Mouse (Mus musculus): ENCODE data around the gene Bmp8b. TPM values are rescaled to one million over a fixed set of nuclear protein-coding genes. Genes with fewer than 3 reads are reported as not detected.
"Not testable (repeated sequence)": the region's sequence is repeated elsewhere in the genome, so short reads cannot be mapped to it uniquely, and the experiment has no call there.

Bmp8b gene
- under 1 TPM; 0.26 to 0.54 TPM for total RNA-seq (2021)

DNA sequence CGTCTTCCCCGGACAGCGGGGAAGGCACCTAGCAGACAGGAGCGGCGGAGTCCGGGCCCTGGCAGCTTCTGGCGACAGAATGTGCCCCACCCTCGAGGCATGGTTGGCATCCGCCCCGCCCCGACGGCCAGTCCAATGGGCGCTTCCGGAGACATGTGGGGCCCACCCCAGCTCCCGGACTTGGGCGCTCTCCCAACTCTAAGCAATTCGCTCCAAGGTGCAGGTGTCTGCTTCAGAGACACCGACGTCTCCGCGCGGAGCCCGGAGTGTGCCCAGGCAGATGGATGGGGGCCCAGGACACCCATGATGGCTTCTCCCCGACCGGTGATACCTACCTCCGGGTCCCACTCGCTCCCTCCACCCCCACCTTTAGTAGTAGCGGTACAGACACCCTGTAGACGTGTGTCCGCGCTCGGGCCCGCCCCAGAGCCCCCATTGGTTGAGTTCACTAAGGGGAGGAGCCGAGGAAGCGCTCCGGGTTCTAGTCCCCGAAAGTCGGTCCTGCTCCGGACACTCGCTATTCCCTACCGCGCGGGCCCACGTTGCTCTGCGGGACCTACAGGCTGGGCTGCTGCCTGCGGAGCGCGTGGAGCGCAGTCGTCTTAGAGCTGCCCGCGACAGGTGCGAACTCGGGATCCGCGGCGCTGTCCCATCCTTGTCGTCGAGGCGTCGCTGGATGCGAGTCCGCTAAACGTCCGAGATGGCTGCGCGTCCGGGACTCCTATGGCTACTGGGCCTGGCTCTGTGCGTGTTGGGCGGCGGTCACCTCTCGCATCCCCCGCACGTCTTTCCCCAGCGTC is at the start of gene Bmp8b:
TSS of gene Bmp8b (plus strand) at position 515 of the 800 bp plus-strand sequence.
- DNase-seq (ENCODE audit: extremely low spot score in 1 of 2, low spot score in 2 of 2) = no peak
- intact Hi-C loops (cut with DNase I) = no loop called here

DNA sequence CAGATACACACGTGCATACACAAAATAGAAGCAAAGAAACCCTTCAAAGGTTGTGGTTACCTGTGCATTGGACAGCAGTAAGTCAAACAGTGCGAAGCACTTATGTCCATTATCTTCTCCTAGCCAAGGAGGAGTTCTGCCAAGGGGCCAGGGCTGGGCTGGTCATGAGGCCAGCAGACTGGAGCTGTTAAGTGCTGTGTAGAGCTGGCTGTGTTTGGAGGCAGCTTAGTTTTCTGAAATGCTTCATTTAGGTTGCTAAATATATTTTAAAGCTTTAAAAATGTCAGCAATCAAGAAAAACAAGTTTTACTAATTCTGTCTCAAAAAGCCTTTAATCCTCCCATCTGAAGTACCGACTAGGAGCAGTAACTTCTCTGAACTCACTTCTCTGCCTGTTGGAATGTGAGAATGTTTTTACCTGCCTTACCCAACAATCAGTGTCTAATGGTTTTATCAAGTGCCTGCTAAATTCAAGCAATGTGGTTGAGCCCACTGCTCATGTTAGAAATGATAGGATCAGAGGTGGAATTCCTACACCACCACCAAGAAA is 48.3 kb upstream of the Bmp8b start:
- no peak for DNase-seq (ENCODE audit: extremely low spot score in 1 of 2, low spot score in 2 of 2)
- intact Hi-C loops (cut with DNase I) = no loop called here

DNA sequence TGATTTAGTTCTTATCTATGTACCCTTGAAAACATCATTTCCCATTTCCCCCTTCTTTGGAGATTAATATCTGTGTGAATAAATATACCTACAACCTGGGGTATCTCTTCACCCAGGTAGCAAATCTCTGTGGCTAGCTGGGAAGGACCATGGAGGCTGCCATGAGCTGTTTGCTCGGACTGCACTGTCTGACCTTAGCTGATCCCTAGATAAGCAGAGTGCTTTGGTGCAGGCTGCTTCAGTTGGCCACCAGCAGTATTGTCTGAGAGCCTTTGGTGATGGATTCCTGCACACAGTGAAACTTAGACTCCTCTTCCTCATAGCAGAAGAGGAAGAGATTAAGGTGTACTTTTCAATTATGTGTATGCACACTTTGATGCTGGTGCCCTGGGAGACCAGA is 47.0 kb upstream of the Bmp8b start:
- no peak for DNase-seq (ENCODE audit: extremely low spot score in 1 of 2, low spot score in 2 of 2)

DNA sequence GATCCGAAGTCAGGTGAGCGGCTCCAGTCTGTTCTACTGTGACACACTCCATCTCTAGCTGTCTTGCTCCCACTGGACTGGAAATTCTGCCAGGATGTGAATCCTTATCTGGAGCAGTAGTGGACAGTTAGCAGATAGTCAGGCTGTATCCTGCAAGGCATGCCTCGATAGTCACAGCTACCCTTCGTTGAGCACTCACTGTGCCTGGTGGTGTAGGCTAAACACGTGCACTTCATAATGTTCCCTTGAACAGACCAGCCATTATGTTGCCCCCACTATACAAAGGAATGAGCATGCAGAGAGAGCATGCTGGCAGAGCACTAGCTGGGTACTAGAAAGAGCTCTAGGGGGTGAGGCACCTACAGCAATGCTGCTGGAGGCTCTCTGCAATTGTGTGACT is 43.2 kb upstream of the Bmp8b start:
- intact Hi-C loops (cut with DNase I) = no loop called here

More for the DNA sequence above, 47.0 kb upstream of the Bmp8b start:
- intact Hi-C loops (cut with DNase I) = no loop called here

DNA sequence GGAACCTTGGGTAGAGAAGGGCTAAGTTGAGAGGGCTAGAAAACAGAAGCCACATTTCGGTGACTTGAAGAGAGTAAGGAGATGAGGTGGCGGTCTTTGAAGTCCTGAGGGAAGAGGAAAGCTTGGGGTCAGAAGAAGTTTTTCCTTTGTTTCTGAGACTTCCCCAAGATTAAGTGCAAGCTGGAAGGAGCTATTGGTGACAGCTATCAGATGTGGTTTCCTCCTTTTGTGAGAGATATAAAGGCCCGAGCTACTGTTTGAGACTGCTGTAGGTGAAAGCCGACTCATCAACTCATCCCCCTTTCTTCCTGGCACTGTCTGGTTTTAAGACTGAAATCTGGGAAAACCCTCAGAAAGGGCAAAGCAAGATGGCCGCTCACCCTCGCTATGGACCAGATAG is 36.3 kb upstream of the Bmp8b start:
- no peak for DNase-seq (ENCODE audit: extremely low spot score in 1 of 2, low spot score in 2 of 2)
- intact Hi-C loops (cut with DNase I) = no loop called here

More for the DNA sequence above, 43.2 kb upstream of the Bmp8b start:
- no peak for DNase-seq (ENCODE audit: extremely low spot score in 1 of 2, low spot score in 2 of 2)

DNA sequence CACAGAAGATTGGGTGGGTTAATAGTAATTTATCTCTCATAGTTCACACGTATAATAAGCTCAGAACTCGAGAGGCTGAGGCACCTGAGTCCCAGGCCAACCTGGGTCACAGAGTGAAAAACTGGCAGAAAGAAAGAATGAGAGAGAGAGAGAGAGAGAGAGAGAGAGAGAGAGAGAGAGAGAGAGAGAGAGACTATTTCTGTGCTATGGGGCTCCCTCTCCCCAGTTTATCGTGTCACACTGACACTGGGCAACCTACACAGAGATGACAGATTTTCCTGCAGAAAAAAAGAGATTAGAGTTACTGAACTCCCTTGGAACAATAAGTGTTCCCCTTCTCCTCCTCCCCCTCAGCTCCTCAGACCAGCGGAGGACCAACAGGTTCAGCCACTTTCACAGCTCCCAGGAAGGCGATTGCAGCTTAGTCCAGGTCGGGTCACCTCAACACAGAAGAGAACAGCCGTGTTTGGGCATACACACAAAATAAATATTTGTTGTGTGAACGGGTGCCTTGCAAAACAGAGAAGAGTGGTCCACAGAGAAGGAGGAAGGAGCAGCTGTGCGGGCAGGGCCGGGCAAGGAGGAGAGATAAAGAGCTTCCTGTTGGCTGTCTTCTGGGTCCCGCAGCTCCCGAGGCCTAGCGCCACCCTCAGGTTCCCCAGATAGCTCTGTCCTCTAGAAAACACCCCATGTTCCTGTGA is 33.5 kb upstream of the Bmp8b start:
- peak in 1 of 2 experiments; percentile 69 for DNase-seq (ENCODE audit: extremely low spot score in 1 of 2, low spot score in 2 of 2)
- intact Hi-C loops (cut with DNase I) = no loop called here

DNA sequence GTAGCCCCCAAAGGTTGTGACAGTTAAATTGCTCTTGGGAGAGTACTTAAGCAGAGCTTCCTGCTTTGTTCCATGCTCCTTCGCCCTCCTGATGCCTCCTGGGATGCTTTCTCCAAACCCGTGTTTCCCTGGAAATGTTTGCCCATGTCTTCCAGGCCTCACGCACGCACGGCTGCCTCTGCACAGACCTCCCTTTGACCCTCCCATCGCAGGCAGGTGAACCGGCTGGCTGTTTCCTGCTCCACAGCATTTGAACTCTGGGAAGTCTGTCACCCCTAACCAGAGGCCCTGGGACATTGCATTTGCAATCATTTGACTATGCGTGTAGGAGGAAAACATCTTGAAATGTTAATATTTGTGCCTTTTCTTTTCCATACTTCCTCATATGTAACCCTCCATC is 28.0 kb upstream of the Bmp8b start:
- intact Hi-C loops (cut with DNase I) = no loop called here
- no peak for DNase-seq (ENCODE audit: extremely low spot score in 1 of 2, low spot score in 2 of 2)

DNA sequence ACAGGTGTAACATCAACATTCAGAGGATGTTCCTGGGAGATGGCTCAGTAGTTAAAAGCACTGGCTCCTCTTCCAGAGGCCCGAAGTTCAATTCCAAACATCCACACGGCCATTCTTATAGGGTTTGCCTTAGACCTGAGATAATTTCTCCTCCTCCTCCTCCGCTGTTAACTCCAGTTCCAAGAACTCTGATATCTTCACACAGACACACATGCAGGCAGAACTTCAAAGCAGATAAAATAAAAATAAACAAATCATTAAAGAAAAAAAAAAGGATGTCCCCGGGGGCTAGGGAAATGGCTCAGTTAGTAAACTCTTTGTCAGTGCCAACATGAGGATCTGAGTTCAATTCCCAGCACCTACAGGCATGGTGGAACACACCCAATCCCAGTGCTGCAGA is 26.7 kb upstream of the Bmp8b start:
- no peak for DNase-seq (ENCODE audit: extremely low spot score in 1 of 2, low spot score in 2 of 2)
- intact Hi-C loops (cut with DNase I) = no loop called here

DNA sequence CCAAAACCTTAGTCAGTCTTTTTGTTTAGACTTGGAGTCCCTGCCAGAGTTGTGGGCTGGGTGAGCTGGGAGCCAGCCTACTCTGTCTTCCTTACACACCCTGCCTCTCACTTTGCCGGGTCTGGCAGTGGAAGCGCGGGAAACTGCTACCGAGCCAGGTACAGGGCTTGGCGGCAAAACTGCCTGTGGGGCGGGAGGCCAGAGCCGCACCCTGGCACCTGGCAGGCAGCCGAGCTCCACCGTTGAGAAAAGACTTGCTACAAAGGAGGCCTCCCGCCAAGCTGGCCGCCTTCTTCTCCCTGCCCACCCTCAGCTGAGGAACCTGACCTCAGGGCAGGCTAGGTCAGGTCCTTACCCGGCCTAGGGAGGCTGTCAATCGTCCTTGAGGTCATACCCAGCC is 24.2 kb upstream of the Bmp8b start:
- intact Hi-C loops (cut with DNase I) = loop anchor here (5.0 to 10.0 kb wide), 2 partner anchors 178 to 1836 kb away; no protein-coding TSS in a partner anchor
- peak in 1 of 2 experiments; percentile 53 for DNase-seq (ENCODE audit: extremely low spot score in 1 of 2, low spot score in 2 of 2)

DNA sequence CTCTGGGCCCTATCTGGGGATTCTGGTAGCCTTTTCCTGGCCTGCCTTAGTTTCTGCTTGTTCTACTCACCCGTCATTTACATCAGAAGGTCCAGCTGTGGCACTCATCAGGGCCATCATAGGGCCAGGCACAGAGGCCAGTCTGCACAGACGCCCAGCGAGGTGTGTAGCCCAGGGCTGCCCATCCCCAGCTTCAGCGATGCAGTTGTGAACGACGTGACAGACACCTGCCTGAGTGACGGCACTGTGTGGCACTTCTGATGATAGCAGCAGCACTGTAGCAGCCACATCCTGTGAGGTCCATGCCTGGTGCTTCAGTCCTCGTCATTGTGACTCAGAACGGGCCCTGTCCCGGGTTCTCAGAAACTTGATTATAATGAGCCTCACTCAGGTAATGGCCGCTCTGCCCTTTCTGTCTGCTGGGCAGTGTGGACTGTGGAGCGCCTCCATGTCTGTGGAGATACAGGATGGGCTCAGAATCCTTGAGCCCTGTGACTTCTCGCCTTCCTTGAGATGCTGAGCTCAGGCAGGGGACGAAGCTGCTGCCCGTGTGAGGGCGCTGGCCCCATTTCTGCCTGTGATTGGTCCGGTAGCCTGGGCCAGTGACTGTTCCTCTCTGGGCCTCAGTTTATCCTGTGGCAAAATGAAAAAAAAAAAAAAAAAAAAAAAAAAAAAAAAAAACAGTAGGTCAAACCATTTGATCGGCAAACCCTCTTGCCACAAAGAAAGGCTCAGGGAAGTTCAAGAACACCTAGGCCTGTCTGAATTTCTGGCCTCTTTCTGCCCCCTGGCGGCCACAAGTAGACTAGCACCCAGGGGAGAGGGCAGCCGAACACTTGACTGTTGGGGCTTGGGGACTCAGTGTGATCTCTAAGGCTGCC is 22.4 kb upstream of the Bmp8b start:
- intact Hi-C loops (cut with DNase I) = loop anchor here (2.0 to 10.0 kb wide), 3 partner anchors 88 to 1838 kb away; partner anchors contain the start of gene Mycl
- DNase-seq (ENCODE audit: extremely low spot score in 1 of 2, low spot score in 2 of 2) = peak in 1 of 2 experiments; percentile 56

DNA sequence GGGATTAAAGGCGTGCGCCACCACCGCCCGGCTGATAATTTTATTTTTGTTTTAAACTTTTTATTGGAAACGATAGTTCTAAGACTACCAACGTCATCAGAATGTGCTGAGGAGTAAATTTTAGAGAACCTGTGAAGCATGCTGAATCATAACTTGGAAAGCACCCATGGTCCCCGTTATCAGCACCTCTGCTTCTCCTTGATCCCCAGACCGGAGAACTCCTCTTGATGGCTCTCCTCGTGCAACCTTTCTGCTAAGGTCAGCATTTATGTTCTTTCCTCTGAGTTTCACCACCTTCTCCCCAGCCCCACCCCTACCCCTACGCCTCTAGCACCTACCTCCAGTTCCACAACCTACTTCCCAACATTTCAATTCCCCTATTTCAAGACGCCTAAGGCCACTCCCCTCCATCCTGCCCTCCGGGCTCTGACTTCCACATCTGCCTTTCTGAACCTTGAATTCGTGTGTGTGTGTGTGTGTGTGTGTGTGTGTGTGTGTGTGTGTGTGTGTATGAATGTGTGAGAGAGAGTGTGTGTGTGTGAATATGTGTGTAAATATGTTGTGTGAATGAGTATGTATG is 21.6 kb upstream of the Bmp8b start:
- DNase-seq (ENCODE audit: extremely low spot score in 1 of 2, low spot score in 2 of 2) = no peak
- intact Hi-C loops (cut with DNase I) = loop anchor here (2.0 to 10.0 kb wide), 3 partner anchors 89 to 1839 kb away; partner anchors contain the start of gene Mycl

DNA sequence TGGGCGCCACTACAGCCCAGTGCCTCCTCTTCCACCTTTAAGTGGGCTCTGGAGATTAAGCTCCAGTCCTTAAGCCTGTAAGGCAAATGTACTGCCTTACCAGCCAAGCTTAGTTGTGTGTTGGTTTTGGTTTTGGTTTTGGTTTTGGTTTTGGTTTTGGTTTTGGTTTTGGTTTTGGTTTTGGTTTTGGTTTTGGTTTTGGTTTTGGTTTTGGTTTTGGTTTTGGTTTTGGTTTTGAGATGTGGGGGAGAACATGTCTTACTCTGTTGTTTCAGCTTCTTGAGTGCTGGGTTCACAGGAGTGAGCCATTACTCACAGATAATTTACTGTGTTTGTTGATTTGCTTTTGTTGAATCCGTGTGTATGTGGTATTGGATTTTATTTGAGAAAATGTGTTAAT is 19.7 kb upstream of the Bmp8b start:
- intact Hi-C loops (cut with DNase I) = loop anchor here (10.0 kb wide), 1 partner anchor 1840 kb away; no protein-coding TSS in a partner anchor
- DNase-seq (ENCODE audit: extremely low spot score in 1 of 2, low spot score in 2 of 2) = no peak

DNA sequence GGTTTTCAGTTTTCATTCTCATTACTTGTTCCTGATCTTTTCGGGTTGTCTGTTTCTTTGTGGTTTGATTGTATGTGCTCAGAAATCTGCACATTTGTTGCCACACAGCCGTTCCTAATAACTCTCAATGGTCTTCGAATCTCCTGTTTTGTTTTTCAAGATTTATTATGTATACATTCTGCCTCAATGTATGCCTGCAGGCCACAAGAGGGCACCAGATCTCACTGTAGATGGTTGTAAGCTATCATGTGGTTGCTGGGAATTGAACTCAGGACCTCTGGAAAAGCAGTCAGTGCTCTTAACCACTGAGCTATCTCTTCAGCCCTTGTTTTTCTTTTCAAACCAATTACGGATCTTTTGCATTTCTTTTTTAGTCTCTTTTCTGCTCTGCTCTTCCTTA is 18.6 kb upstream of the Bmp8b start:
- DNase-seq (ENCODE audit: extremely low spot score in 1 of 2, low spot score in 2 of 2) = no peak
- intact Hi-C loops (cut with DNase I) = loop anchor here (10.0 kb wide), 1 partner anchor 1842 kb away; no protein-coding TSS in a partner anchor

DNA sequence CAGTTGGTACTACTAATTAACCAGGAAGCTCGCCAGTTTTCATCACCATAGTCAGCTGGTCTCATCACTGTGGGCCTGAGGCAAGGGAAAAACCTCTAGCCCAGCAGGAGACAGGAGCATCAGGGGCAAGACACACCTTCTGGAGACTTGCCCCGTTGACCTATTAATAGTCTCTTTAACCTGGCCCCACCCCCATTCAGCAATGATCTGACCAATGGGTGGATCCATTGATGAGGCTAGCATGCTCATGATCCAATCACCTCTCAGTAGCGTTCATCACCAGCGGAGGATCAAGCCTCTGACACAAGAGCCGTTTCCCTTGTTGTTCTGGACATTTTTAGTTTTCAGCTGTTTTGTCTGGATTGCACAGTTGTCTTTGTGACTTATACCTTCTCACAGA is 12.3 kb upstream of the Bmp8b start:
- DNase-seq (ENCODE audit: extremely low spot score in 1 of 2, low spot score in 2 of 2) = no peak
- intact Hi-C loops (cut with DNase I) = no loop called here

DNA sequence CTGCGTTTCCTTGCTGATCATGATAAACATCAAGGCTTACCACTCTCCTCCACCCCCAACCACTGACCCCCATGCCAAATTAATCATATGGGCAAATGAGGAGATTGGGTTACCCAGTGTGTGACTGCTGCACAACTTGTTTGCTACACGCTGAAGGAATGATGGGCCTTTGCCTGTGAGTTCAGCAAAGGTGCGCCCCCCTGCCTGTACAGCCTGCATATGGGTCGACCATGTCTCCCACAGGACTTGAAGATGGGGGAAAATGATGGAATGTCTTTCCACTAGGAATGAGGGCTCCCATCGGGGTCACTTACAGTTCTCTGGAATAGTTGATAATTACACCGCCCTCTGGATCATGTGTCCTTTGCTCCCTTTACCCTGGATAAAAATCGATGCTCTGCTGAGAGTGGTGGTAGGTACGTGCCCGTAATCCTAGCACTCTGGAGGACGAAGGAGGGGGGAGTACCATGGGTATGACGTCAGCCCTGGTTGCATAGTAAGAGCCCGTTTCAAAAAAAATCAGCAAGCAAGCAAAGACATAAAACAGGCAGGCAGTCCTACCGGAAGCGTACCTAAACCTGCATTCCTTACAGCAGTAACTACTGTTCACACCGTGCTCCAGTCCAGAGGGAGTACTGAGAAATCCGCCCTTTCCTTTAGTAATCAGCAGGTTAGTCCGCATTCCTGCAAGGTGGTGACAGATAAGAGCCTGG is 11.7 kb upstream of the Bmp8b start:
- DNase-seq (ENCODE audit: extremely low spot score in 1 of 2, low spot score in 2 of 2) = no peak
- intact Hi-C loops (cut with DNase I) = no loop called here

DNA sequence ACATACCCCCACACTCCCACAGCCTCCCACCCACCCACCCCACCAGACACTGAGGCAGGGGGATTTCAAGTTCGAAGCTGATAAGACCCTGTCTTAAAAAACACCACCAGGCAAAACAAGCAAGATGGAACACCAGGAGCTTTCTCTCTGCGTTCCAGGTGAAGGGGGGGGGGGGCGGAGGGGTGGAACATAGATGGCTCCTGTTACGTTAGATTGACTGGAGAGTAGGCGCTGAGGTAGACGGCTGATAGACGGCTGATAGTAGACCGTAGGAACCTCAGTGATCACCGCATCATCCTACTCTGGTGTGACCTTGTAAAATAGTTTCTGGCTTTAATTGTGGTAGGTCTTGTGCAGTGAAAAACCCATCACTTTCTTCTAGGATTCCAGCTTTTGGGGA is 11.1 kb upstream of the Bmp8b start:
- intact Hi-C loops (cut with DNase I) = no loop called here
- no peak for DNase-seq (ENCODE audit: extremely low spot score in 1 of 2, low spot score in 2 of 2)

DNA sequence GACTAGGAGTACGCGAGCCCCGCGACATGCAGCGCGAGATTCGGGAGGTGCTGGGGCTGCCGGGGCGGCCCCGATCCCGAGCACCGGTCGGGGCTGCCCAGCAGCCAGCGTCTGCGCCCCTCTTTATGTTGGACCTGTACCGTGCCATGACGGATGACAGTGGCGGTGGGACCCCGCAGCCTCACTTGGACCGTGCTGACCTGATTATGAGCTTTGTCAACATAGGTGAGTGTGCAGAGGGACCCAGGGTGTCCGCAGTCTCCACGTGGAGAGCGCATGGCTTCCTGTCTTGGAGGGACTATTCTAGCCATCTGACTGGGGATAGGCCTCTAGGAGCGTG is 456 bp downstream of the Bmp8b start:
- intact Hi-C loops (cut with DNase I) = no loop called here
- no peak for DNase-seq (ENCODE audit: extremely low spot score in 1 of 2, low spot score in 2 of 2)

DNA sequence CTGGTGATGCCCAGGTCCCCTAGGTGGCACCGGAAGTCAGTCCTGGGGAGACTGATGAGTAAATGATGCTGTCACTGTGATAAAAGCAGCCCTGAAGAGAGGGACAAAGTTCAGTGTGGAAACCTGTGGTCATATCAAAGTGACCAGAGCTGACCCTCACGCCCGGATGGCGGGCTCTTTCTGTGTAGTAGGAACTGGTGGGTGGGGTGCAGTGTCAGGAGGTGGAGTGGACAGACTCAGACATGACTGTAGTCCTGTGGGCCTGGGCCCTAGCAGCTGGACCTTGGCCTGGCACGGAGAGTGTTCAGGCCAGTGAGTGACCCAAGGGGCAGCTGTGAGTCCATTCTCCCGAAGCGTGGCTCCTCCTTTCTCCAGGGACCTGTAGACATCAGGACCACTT is 964 bp downstream of the Bmp8b start:
- DNase-seq (ENCODE audit: extremely low spot score in 1 of 2, low spot score in 2 of 2); intact Hi-C loops (cut with DNase I): not testable (repeated sequence)
